Mouse (Mus musculus): ENCODE measurements around the gene Arl3. TPM values are rescaled to one million over a fixed set of nuclear protein-coding genes. Genes with fewer than 3 reads are reported as not detected.
A peak's percentile ranks its signal among the peaks of the same experiment; 100 is the strongest.
"Not testable (repeated sequence)": the region's sequence is repeated elsewhere in the genome, so short reads cannot be mapped to it uniquely, and the experiment has no call there.

Gene Arl3
- polyA plus RNA-seq, 1 experiment from 2014 or later: 52.6 TPM

GRCm38 (mm10) chr19:46572548-46572947, 450 bp downstream of the Arl3 start:
- WGBS: 0% methylated on average over 17 of the region's 17 CpGs
- Histone ChIP-seq H3K36me3 (ENCODE audit: insufficient read depth, low read length) (no peaks in the 10 kb centered on the region), H3K9me3 (ENCODE audit: low read length) (no peaks in the 10 kb centered on the region), H3K27ac (ENCODE audit: low read length) (peak overlapping the region; percentile 70), H3K9ac (replicated peaks; ENCODE audit: low read depth) (peak overlapping the region; percentile 43; the same call in 1 of the 2 replicates), H3K4me2 (replicated peaks; ENCODE audit: low read depth, low read length) (peak overlapping the region; percentile 89), H3K4me3 (ENCODE audit: low read depth, low read length) (peak overlapping the region; percentile 75), H3K4me1 (ENCODE audit: insufficient read depth, low read depth, low read length) (0 out of 2 replicates have a peak, but pooled peaks cover 4% of the 10 kb centered on the region), H3K27me3 (replicated peaks; ENCODE audit: insufficient read depth, low read length) (no peaks in the 10 kb centered on the region)
- peak; percentile 39 for DNase-seq (ENCODE audit: low spot score)
- TF ChIP-seq CTCF (IDR thresholded peaks at IDR 0.05): no peak
- no peak for TF ChIP-seq EP300 (IDR thresholded peaks at IDR 0.05)
- ATAC-seq: peak; percentile 4

- 20% methylated on average over 10 of the region's 10 CpGs for WGBS
- no peak overlapping the region for H3K4me3 ChIP-seq (ENCODE audit: low read depth, low read length)
- DNase-seq (ENCODE audit: low spot score): no peak
These were observed 1.1 kb downstream of the Arl3 start for GRCm38 (mm10) chr19:46571878-46572244.

GRCm38 (mm10) chr19:46571211-46571877, 1.7 kb downstream of the Arl3 start:
- 61% methylated on average over 3 of the region's 3 CpGs for WGBS
- H3K4me3 ChIP-seq (ENCODE audit: low read depth, low read length); DNase-seq (ENCODE audit: low spot score); H3K4me2 ChIP-seq (replicated peaks; ENCODE audit: low read depth, low read length); H3K4me1 ChIP-seq (ENCODE audit: insufficient read depth, low read depth, low read length); H3K9me3 ChIP-seq (ENCODE audit: low read length); H3K36me3 ChIP-seq (ENCODE audit: insufficient read depth, low read length); ATAC-seq; H3K9ac ChIP-seq (replicated peaks; ENCODE audit: low read depth); H3K27me3 ChIP-seq (replicated peaks; ENCODE audit: insufficient read depth, low read length); H3K27ac ChIP-seq (ENCODE audit: low read length): not testable (repeated sequence)

More at GRCm38 (mm10) chr19:46571878-46572244, 1.1 kb downstream of the Arl3 start:
- Histone ChIP-seq H3K9me3 (ENCODE audit: low read length) (no peaks in the 10 kb centered on the region), H3K9ac (replicated peaks; ENCODE audit: low read depth) (no peak overlapping the region), H3K4me1 (ENCODE audit: insufficient read depth, low read depth, low read length) (0 out of 2 replicates have a peak, but pooled peaks cover 4% of the 10 kb centered on the region), H3K36me3 (ENCODE audit: insufficient read depth, low read length) (no peaks in the 10 kb centered on the region), H3K4me2 (replicated peaks; ENCODE audit: low read depth, low read length) (peak overlapping the region; percentile 89), H3K27me3 (replicated peaks; ENCODE audit: insufficient read depth, low read length) (no peaks in the 10 kb centered on the region), H3K27ac (ENCODE audit: low read length) (no peak overlapping the region)
- no peak for TF ChIP-seq EP300 (IDR thresholded peaks at IDR 0.05)
- no peak for TF ChIP-seq CTCF (IDR thresholded peaks at IDR 0.05)
- ATAC-seq: no peak

GRCm38 (mm10) chr19:46564043-46564462, 8.9 kb downstream of the Arl3 start:
- no peak overlapping the region for H3K9ac ChIP-seq (replicated peaks; ENCODE audit: low read depth)
- 71% methylated on average over 14 of the region's 14 CpGs for WGBS
- H3K36me3 ChIP-seq (ENCODE audit: insufficient read depth, low read length): no peaks in the 10 kb centered on the region; the same call in 1 of the 2 replicates
- no peak overlapping the region for H3K27ac ChIP-seq (ENCODE audit: low read length)
- DNase-seq (ENCODE audit: low spot score) (no peak), ATAC-seq (no peak)
- H3K4me2 ChIP-seq (replicated peaks; ENCODE audit: low read depth, low read length): no peak overlapping the region
- TF ChIP-seq CTCF (IDR thresholded peaks at IDR 0.05) (no peak), EP300 (IDR thresholded peaks at IDR 0.05) (no peak)
- no peak overlapping the region for H3K4me3 ChIP-seq (ENCODE audit: low read depth, low read length)
- no peaks in the 10 kb centered on the region for H3K27me3 ChIP-seq (replicated peaks; ENCODE audit: insufficient read depth, low read length)
- no peaks in the 10 kb centered on the region for H3K4me1 ChIP-seq (ENCODE audit: insufficient read depth, low read depth, low read length)
- no peaks in the 10 kb centered on the region for H3K9me3 ChIP-seq (ENCODE audit: low read length)

- no peaks in the 10 kb centered on the region for H3K4me1 ChIP-seq (ENCODE audit: insufficient read depth, low read depth, low read length)
- no peaks in the 10 kb centered on the region for H3K9me3 ChIP-seq (ENCODE audit: low read length)
- H3K4me3 ChIP-seq (ENCODE audit: low read depth, low read length): no peak overlapping the region
- 68% methylated on average over 4 of the region's 4 CpGs for WGBS
- DNase-seq (ENCODE audit: low spot score): no peak
- no peak overlapping the region for H3K9ac ChIP-seq (replicated peaks; ENCODE audit: low read depth)
- no peaks in the 10 kb centered on the region for H3K27me3 ChIP-seq (replicated peaks; ENCODE audit: insufficient read depth, low read length)
- no peak overlapping the region for H3K27ac ChIP-seq (ENCODE audit: low read length)
- H3K36me3 ChIP-seq (ENCODE audit: insufficient read depth, low read length): no peaks in the 10 kb centered on the region; the same call in 1 of the 2 replicates
- H3K4me2 ChIP-seq (replicated peaks; ENCODE audit: low read depth, low read length): no peak overlapping the region
- no peak for ATAC-seq
- no peak for TF ChIP-seq EP300 (IDR thresholded peaks at IDR 0.05)
- no peak for TF ChIP-seq CTCF (IDR thresholded peaks at IDR 0.05)
These were observed 9.4 kb downstream of the Arl3 start for GRCm38 (mm10) chr19:46563603-46564002.

DNA sequence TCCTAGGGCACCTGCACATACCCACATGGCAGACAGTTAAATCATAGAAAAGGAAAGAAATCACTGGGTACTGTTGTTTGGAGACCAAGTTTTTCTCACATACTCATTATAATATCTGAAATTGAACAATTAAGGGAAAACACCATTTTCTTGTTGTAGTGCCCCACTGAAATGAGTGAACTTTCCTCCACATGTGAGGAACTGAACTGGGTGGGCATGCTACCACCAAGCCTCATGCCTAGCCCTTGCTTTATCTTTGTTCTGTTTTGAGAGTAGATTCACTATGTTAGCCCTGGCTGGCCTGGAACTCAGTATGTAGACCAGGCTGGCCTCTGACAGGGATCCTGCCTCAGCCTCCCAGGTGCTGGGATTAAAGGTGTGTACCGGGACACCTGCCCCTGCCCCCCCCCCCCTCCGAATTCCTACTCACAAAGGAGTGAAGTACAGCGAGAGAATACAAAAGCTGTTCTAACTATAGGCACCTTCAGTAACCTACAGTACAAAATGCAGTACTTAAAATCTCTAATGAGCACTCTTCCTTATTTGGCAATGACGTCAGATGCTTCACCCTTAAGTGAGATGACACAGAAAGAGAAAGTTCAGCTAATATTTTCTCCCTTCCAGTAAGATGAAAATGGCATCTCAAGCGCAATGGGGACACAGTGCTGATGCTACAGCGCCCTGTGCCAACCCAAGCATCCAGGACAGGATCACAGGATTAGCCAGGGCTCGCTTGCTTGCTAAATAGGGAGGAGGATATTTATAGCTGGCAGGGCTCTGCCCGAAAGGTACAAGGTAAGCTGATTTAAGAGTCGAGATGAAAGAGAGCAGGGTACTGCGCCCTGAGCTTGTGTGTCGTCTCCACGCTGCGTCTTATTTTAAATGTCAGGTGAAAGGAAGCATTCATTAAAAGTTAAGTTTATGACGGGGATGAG, 10.2 kb downstream of the Arl3 start:
- no peaks in the 10 kb centered on the region for H3K4me1 ChIP-seq (ENCODE audit: insufficient read depth, low read depth, low read length)
- no peak overlapping the region for H3K4me3 ChIP-seq (ENCODE audit: low read depth, low read length)
- H3K27ac ChIP-seq (ENCODE audit: low read length): 0 out of 2 replicates have a peak overlapping the region, but pooled peaks have one; percentile 23
- no peaks in the 10 kb centered on the region for H3K9me3 ChIP-seq (ENCODE audit: low read length)
- no peak overlapping the region for H3K9ac ChIP-seq (replicated peaks; ENCODE audit: low read depth)
- H3K36me3 ChIP-seq (ENCODE audit: insufficient read depth, low read length): no peaks in the 10 kb centered on the region; the same call in 1 of the 2 replicates
- DNase-seq (ENCODE audit: low spot score) (peak; percentile 44), ATAC-seq (no peak)
- no peaks in the 10 kb centered on the region for H3K27me3 ChIP-seq (replicated peaks; ENCODE audit: insufficient read depth, low read length)
- 80% methylated on average over 14 of the region's 14 CpGs for WGBS
- TF ChIP-seq EP300 (IDR thresholded peaks at IDR 0.05): no peak
- TF ChIP-seq CTCF (IDR thresholded peaks at IDR 0.05): no peak
- H3K4me2 ChIP-seq (replicated peaks; ENCODE audit: low read depth, low read length): no peak overlapping the region
